Mouse (Mus musculus): ENCODE measurements around the gene Ncoa5. TPM values are rescaled to one million over a fixed set of nuclear protein-coding genes. Genes with fewer than 3 reads are reported as not detected.

The Ncoa5 gene
- 10 to 100 TPM in 3 of 4 experiments, 1 to 10 TPM in 1; 9.0 to 15.5 (median 10.6) TPM for total RNA-seq (2022)

- peak; percentile 95 to 96 for DNase-seq (ENCODE audit: low spot score in 2 of 2)
Measured at GRCm38 (mm10) chr2:165034131-165035057, at the start of gene Ncoa5. TSS of gene Ncoa5 (minus strand) at chr2:165034867.

GRCm38 (mm10) chr2:165081257-165081656 lies 46.6 kb upstream of the Ncoa5 start:
- DNase-seq (ENCODE audit: low spot score in 2 of 2), result no peak

- no peak for DNase-seq (ENCODE audit: low spot score in 2 of 2)
Measured at GRCm38 (mm10) chr2:165080657-165081056, 46.0 kb upstream of the Ncoa5 start.

- no peak for DNase-seq (ENCODE audit: low spot score in 2 of 2)
Measured at GRCm38 (mm10) chr2:165078605-165079004, 43.9 kb upstream of the Ncoa5 start.

GRCm38 (mm10) chr2:165078045-165078444 lies 43.4 kb upstream of the Ncoa5 start:
- no peak for DNase-seq (ENCODE audit: low spot score in 2 of 2)

- no peak for DNase-seq (ENCODE audit: low spot score in 2 of 2)
Measured at GRCm38 (mm10) chr2:165077055-165077454, 42.4 kb upstream of the Ncoa5 start.

GRCm38 (mm10) chr2:165074937-165075336 lies 40.3 kb upstream of the Ncoa5 start:
- DNase-seq (ENCODE audit: low spot score in 2 of 2), result peak; percentile 50 to 51

GRCm38 (mm10) chr2:165074081-165074884 lies 39.6 kb upstream of the Ncoa5 start:
- no peak for DNase-seq (ENCODE audit: low spot score in 2 of 2)

- no peak for DNase-seq (ENCODE audit: low spot score in 2 of 2)
Measured at GRCm38 (mm10) chr2:165073381-165073781, 38.7 kb upstream of the Ncoa5 start.

GRCm38 (mm10) chr2:165070096-165070816 lies 35.6 kb upstream of the Ncoa5 start:
- peak; percentile 21 to 29 for DNase-seq (ENCODE audit: low spot score in 2 of 2)

- no peak for DNase-seq (ENCODE audit: low spot score in 2 of 2)
Measured at GRCm38 (mm10) chr2:165068806-165069205, 34.1 kb upstream of the Ncoa5 start.

- DNase-seq (ENCODE audit: low spot score in 2 of 2), result no peak
Measured at GRCm38 (mm10) chr2:165064489-165064888, 29.8 kb upstream of the Ncoa5 start.

- DNase-seq (ENCODE audit: low spot score in 2 of 2), result no peak
Measured at GRCm38 (mm10) chr2:165061638-165062433, 27.2 kb upstream of the Ncoa5 start.

GRCm38 (mm10) chr2:165059961-165060360 lies 25.3 kb upstream of the Ncoa5 start:
- no peak for DNase-seq (ENCODE audit: low spot score in 2 of 2)

GRCm38 (mm10) chr2:165056377-165057085 lies 21.9 kb upstream of the Ncoa5 start:
- no peak for DNase-seq (ENCODE audit: low spot score in 2 of 2)

- no peak for DNase-seq (ENCODE audit: low spot score in 2 of 2)
Measured at GRCm38 (mm10) chr2:165055905-165056304, 21.2 kb upstream of the Ncoa5 start.

- peak; percentile 28 to 42 for DNase-seq (ENCODE audit: low spot score in 2 of 2)
Measured at GRCm38 (mm10) chr2:165054888-165055852, 20.5 kb upstream of the Ncoa5 start, which contains the start of gene Cd40. TSS of gene Cd40 (plus strand) at chr2:165055627.

GRCm38 (mm10) chr2:165051566-165051965 lies 16.9 kb upstream of the Ncoa5 start:
- DNase-seq (ENCODE audit: low spot score in 2 of 2), result no peak

All from gastrocnemius, adult 8-10 months (tissue).